Mouse (Mus musculus): ENCODE data around the gene Zdhhc13. TPM values are rescaled to one million over a fixed set of nuclear protein-coding genes. Genes with fewer than 3 reads are reported as not detected.

Gene Zdhhc13
- polyA plus RNA-seq, 1 experiment from 2014 or later = 39.3 TPM

DNA sequence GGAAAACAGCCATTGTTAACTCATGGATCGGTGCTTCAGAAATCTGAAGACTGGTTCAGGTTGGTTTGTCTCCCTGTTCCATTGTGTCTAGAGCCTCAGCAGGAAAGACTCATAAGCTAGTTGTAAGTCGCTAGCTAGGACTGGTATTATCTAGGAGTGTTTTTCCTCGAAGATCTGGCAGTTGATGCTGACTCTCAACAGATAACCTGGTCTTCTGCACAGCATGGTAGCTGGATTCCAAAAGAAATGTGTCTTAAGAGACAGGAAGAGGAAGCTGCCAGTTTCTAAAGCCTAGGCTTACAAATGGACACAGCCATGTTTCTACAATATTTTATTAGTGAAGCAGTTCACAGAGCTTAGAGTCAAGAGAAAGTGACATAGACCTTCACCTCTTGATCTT is 2.6 kb downstream of the Zdhhc13 start:
- WGBS = 83% methylated on average over 3 of the region's 3 CpGs
- no peak overlapping the region for H3K4me3 ChIP-seq (replicated peaks)
- H3K9ac ChIP-seq = no peak overlapping the region
- H3K27ac ChIP-seq = no peak overlapping the region
- H3K4me1 ChIP-seq = peaks cover 21% of the 10 kb centered on the region
- no peak for ATAC-seq (replicated peaks; ENCODE audit: low FRiP score)
- no peak overlapping the region for H3K4me2 ChIP-seq
- H3K9me3 ChIP-seq (replicated peaks) = no peaks in the 10 kb centered on the region
- no peaks in the 10 kb centered on the region for H3K27me3 ChIP-seq
- peaks cover 16% of the 10 kb centered on the region for H3K36me3 ChIP-seq

GRCm38 (mm10) chr7:48795130-48795529 is 6.3 kb downstream of the Zdhhc13 start:
- H3K4me1 ChIP-seq = peaks cover 18% of the 10 kb centered on the region
- H3K4me2 ChIP-seq = no peak overlapping the region
- no peak overlapping the region for H3K27ac ChIP-seq
- no peak overlapping the region for H3K4me3 ChIP-seq (replicated peaks)
- H3K27me3 ChIP-seq = no peaks in the 10 kb centered on the region
- 86% methylated on average over 3 of the region's 3 CpGs for WGBS
- no peak for ATAC-seq (replicated peaks; ENCODE audit: low FRiP score)
- H3K36me3 ChIP-seq = peaks cover 30% of the 10 kb centered on the region
- no peak overlapping the region for H3K9ac ChIP-seq
- no peaks in the 10 kb centered on the region for H3K9me3 ChIP-seq (replicated peaks)

DNA sequence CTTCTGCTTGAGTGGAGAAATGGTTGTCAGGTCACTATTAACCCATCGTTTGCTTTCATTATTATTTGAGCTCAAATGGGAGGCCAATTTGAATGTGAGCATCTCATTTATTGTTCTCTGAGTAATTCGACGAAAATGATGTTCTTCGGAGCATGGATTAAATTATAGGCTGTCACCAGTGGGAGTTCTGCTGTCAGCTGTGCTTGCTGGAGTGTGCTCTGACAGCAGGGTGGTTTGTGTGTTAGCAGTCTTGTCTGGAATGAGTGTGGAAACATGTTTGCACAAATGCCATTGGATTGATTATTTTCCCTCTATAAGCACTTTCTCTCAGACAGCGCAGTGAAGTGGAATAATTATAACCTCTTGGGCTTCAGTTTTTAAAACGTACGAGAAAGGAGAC is 14.6 kb downstream of the Zdhhc13 start:
- H3K4me2 ChIP-seq = no peak overlapping the region
- H3K9me3 ChIP-seq (replicated peaks) = no peaks in the 10 kb centered on the region
- H3K27me3 ChIP-seq = no peaks in the 10 kb centered on the region
- H3K4me3 ChIP-seq (replicated peaks) = no peak overlapping the region
- WGBS = 85% methylated on average over 7 of the region's 7 CpGs
- H3K9ac ChIP-seq = no peak overlapping the region
- H3K27ac ChIP-seq = no peak overlapping the region
- H3K36me3 ChIP-seq = peaks cover 66% of the 10 kb centered on the region
- no peaks in the 10 kb centered on the region for H3K4me1 ChIP-seq
- no peak for ATAC-seq (replicated peaks; ENCODE audit: low FRiP score)

GRCm38 (mm10) chr7:48806587-48806986 is 17.8 kb downstream of the Zdhhc13 start:
- Histone ChIP-seq H3K27me3 (no peaks in the 10 kb centered on the region), H3K27ac (no peak overlapping the region), H3K4me3 (replicated peaks) (no peak overlapping the region), H3K36me3 (peaks cover 81% of the 10 kb centered on the region), H3K4me1 (no peaks in the 10 kb centered on the region), H3K9ac (no peak overlapping the region), H3K4me2 (no peak overlapping the region), H3K9me3 (replicated peaks) (no peaks in the 10 kb centered on the region)
- WGBS = 80% methylated on average over 4 of the region's 4 CpGs
- no peak for ATAC-seq (replicated peaks; ENCODE audit: low FRiP score)

- Histone ChIP-seq H3K4me1 (no peaks in the 10 kb centered on the region), H3K4me2 (no peak overlapping the region), H3K36me3 (peaks cover 71% of the 10 kb centered on the region), H3K9me3 (replicated peaks) (no peaks in the 10 kb centered on the region), H3K27ac (no peak overlapping the region), H3K9ac (no peak overlapping the region), H3K4me3 (replicated peaks) (no peak overlapping the region), H3K27me3 (no peaks in the 10 kb centered on the region)
- ATAC-seq (replicated peaks; ENCODE audit: low FRiP score) = no peak
- 100% methylated on average over 1 of the region's 1 CpGs for WGBS
These were observed 21.8 kb downstream of the Zdhhc13 start for GRCm38 (mm10) chr7:48810652-48811051.

DNA sequence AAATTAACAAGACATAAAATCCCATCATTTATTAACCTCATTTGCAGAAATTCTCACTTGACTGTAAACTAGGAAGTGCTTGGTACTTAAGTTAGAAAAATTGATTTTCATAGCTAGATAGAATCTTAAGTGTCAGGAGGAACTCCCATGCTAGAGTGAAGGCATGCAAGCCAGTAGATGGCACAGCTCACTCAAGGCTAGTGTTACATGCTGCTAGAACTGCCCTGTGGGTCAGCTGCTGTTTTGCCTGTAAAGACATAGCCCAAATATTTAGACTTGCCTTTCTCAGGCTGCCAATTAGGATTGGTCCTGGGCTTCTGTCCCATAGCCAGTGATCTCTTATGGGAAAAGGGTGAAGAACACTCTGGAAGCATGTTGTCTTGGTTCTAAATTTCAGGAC is 23.6 kb downstream of the Zdhhc13 start:
- Histone ChIP-seq H3K36me3 (peaks cover 73% of the 10 kb centered on the region), H3K9ac (no peak overlapping the region), H3K4me3 (replicated peaks) (no peak overlapping the region), H3K4me2 (no peak overlapping the region), H3K4me1 (no peaks in the 10 kb centered on the region), H3K27me3 (no peaks in the 10 kb centered on the region), H3K9me3 (replicated peaks) (no peaks in the 10 kb centered on the region), H3K27ac (no peak overlapping the region)
- no peak for ATAC-seq (replicated peaks; ENCODE audit: low FRiP score)

DNA sequence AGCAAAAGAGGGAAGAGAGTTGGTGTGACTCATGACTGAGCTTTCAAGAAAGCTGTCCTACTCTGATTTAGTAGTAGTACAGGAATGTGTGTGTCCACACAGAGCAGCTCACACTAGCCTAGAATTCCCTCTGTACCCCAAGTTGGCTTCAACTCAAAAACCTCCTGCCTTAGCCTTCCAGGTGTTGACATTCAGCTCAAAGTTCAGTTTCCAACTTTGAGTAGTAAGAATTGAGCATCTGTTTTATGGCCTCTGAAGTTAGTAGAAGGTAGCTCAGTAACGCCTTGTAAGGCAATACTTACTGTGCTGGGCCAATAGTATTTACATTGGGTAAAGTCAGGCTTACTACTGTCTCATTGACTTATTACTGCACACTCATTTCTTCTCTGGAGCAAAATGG is 24.8 kb downstream of the Zdhhc13 start:
- Histone ChIP-seq H3K4me3 (replicated peaks) (no peak overlapping the region), H3K27ac (no peak overlapping the region), H3K9ac (no peak overlapping the region), H3K9me3 (replicated peaks) (no peaks in the 10 kb centered on the region), H3K27me3 (no peaks in the 10 kb centered on the region), H3K36me3 (peaks cover 78% of the 10 kb centered on the region), H3K4me2 (no peak overlapping the region), H3K4me1 (no peaks in the 10 kb centered on the region)
- ATAC-seq (replicated peaks; ENCODE audit: low FRiP score) = no peak
- 59% methylated on average over 1 of the region's 1 CpGs for WGBS

- ATAC-seq (replicated peaks; ENCODE audit: low FRiP score) = no peak
- Histone ChIP-seq H3K4me1 (no peaks in the 10 kb centered on the region), H3K27me3 (no peaks in the 10 kb centered on the region), H3K9ac (no peak overlapping the region), H3K36me3 (peaks cover 100% of the 10 kb centered on the region), H3K9me3 (replicated peaks) (no peaks in the 10 kb centered on the region), H3K4me2 (no peak overlapping the region), H3K27ac (no peak overlapping the region), H3K4me3 (replicated peaks) (no peak overlapping the region)
- WGBS = 88% methylated on average over 5 of the region's 5 CpGs
These were observed 32.9 kb downstream of the Zdhhc13 start for GRCm38 (mm10) chr7:48821654-48822053.

GRCm38 (mm10) chr7:48823621-48824020 is 34.8 kb downstream of the Zdhhc13 start:
- no peak overlapping the region for H3K4me3 ChIP-seq (replicated peaks)
- ATAC-seq (replicated peaks; ENCODE audit: low FRiP score) = no peak
- no peak overlapping the region for H3K27ac ChIP-seq
- no peak overlapping the region for H3K4me2 ChIP-seq
- WGBS = 92% methylated on average over 3 of the region's 3 CpGs
- no peaks in the 10 kb centered on the region for H3K27me3 ChIP-seq
- no peaks in the 10 kb centered on the region for H3K4me1 ChIP-seq
- H3K9me3 ChIP-seq (replicated peaks) = no peaks in the 10 kb centered on the region
- peaks cover 94% of the 10 kb centered on the region for H3K36me3 ChIP-seq
- H3K9ac ChIP-seq = no peak overlapping the region

- H3K4me3 ChIP-seq (replicated peaks) = no peak overlapping the region
- no peak overlapping the region for H3K27ac ChIP-seq
- no peaks in the 10 kb centered on the region for H3K9me3 ChIP-seq (replicated peaks)
- no peak overlapping the region for H3K9ac ChIP-seq
- H3K4me2 ChIP-seq = no peak overlapping the region
- H3K4me1 ChIP-seq = no peaks in the 10 kb centered on the region
- H3K27me3 ChIP-seq = no peaks in the 10 kb centered on the region
- H3K36me3 ChIP-seq = peaks cover 83% of the 10 kb centered on the region
- ATAC-seq (replicated peaks; ENCODE audit: low FRiP score) = no peak
- WGBS = 92% methylated on average over 1 of the region's 1 CpGs
These were observed 35.9 kb downstream of the Zdhhc13 start for GRCm38 (mm10) chr7:48824671-48825070.

DNA sequence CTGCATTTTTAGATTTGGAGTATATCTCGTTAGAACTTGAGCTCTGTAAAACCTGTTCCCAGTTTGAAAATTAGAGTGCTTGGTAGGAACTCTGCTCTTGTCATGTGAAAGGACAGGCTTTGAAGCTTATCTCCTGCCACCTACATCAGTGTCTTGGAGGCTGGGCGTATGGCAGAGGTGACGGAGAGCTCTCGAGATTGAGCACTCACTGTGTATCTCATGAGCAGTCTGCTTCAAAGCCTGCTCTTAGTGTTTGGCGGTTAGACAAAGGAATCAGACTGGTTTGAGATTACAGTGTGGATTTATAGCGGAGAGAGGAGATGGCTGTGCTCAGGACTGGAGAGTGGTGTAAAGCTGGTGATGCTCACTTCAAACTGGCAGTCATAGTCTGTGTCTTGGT is 36.4 kb downstream of the Zdhhc13 start:
- Histone ChIP-seq H3K27me3 (no peaks in the 10 kb centered on the region), H3K27ac (no peak overlapping the region), H3K4me3 (replicated peaks) (no peak overlapping the region), H3K4me1 (no peaks in the 10 kb centered on the region), H3K4me2 (no peak overlapping the region), H3K9me3 (replicated peaks) (no peaks in the 10 kb centered on the region), H3K9ac (no peak overlapping the region), H3K36me3 (peaks cover 78% of the 10 kb centered on the region)
- ATAC-seq (replicated peaks; ENCODE audit: low FRiP score) = no peak
- WGBS = 91% methylated on average over 6 of the region's 6 CpGs

DNA sequence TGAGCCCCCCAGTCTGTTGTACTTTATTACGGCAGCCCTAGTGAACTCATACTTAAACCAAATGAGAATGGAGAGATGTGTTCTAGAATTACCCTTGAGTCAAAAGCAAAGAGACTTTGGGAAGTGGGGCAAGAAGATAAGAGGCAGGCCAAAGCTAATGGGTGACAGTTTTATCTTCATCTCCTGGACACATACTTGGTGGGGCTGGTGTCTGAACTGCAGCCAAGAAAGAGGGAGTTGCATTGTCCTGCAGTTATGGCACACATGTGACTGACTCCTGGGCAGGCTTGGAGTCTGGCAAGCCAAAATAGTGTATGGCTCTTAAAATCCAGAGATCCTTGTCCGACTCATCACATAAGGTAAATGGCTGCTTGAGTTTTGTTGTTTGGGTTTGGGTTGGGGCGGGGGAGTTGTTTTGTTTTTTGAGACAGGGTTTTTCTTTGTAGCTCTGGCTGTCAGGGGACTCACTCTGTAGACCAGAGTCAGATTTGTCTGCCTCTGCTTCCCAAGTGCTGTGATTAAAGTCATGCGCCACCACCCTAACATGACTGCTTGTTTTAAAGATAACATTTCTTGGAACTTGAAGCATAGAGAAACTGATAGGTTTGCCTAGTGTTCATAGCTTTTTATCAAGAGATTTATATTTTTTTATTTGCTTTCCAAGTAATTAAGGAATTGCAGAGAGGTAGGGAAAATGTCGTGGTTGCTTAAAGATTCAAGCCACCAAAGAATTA is 40.5 kb downstream of the Zdhhc13 start:
- Histone ChIP-seq H3K36me3 (peaks cover 36% of the 10 kb centered on the region), H3K4me3 (replicated peaks) (no peak overlapping the region), H3K27me3 (no peaks in the 10 kb centered on the region), H3K9me3 (replicated peaks) (no peaks in the 10 kb centered on the region), H3K9ac (no peak overlapping the region), H3K27ac (no peak overlapping the region), H3K4me1 (no peaks in the 10 kb centered on the region), H3K4me2 (no peak overlapping the region)
- 65% methylated on average over 5 of the region's 5 CpGs for WGBS
- no peak for ATAC-seq (replicated peaks; ENCODE audit: low FRiP score)

- Histone ChIP-seq H3K4me2 (no peak overlapping the region), H3K9me3 (replicated peaks) (no peaks in the 10 kb centered on the region), H3K4me3 (replicated peaks) (no peak overlapping the region), H3K27me3 (no peaks in the 10 kb centered on the region), H3K27ac (no peak overlapping the region), H3K36me3 (peaks cover 26% of the 10 kb centered on the region), H3K9ac (no peak overlapping the region), H3K4me1 (no peaks in the 10 kb centered on the region)
- 39% methylated on average over 2 of the region's 2 CpGs for WGBS
- ATAC-seq (replicated peaks; ENCODE audit: low FRiP score) = no peak
These were observed 41.6 kb downstream of the Zdhhc13 start for GRCm38 (mm10) chr7:48830395-48830794.

Data from kidney, embryonic 15.5 days (tissue).